Mouse (Mus musculus) stomach, embryonic 15.5 days (tissue): ENCODE data around the gene Cyb561d2. TPM values are rescaled to one million over a fixed set of nuclear protein-coding genes. Genes with fewer than 3 reads are reported as not detected.
"Not testable (repeated sequence)": the region's sequence is repeated elsewhere in the genome, so short reads cannot be mapped to it uniquely, and the experiment has no call there.

Source experiments
- ATAC-seq: fragments of 200-750 bp; cut with Nextera tagmentation; 2 replicates; pipeline ENCODE4 v1.8.0; 2017; ENCODE audit warnings: low read depth, moderate number of reproducible peaks, moderate TSS enrichment; ENCODE audit not compliant: insufficient read depth, low FRiP score
- H3K27ac ChIP-seq: fragments of 300-500 bp; sonication (generic); 2 replicates; pipeline ENCODE4 v1.5.1; 2015; ENCODE audit warnings: mild to moderate bottlenecking, inconsistent platforms
- H3K27me3 ChIP-seq: fragments of 300-500 bp; sonication (generic); replicated peaks from 2 replicates; pipeline ENCODE4 v1.6.1; 2015; ENCODE audit warnings: inconsistent platforms
- H3K36me3 ChIP-seq: fragments of 300-500 bp; sonication (generic); 2 replicates; pipeline ENCODE4 v1.6.1; 2015; ENCODE audit warnings: inconsistent platforms
- H3K4me1 ChIP-seq: fragments of 300-500 bp; sonication (generic); 2 replicates; pipeline ENCODE4 v1.6.1; 2015; ENCODE audit warnings: inconsistent platforms
- H3K4me2 ChIP-seq: fragments of 300-500 bp; sonication (generic); 2 replicates; pipeline ENCODE4 v1.6.1; 2015; ENCODE audit warnings: mild to moderate bottlenecking, inconsistent platforms
- H3K4me3 ChIP-seq: fragments of 300-500 bp; sonication (generic); replicated peaks from 2 replicates; pipeline ENCODE4 v1.5.1; 2015; ENCODE audit warnings: inconsistent platforms
- H3K9ac ChIP-seq: fragments of 300-500 bp; sonication (generic); 2 replicates; pipeline ENCODE4 v1.6.1; 2015; ENCODE audit warnings: inconsistent platforms
- H3K9me3 ChIP-seq: fragments of 300-500 bp; sonication (generic); 2 replicates; pipeline ENCODE4 v1.6.1; 2016; ENCODE audit warnings: inconsistent platforms
- WGBS: fragments of 180-500 bp; shearing (Covaris S2); methylation state at CpG from one replicate; pipeline ENCODE4 v1.1.7; 2015; 5-methylcytosine and 5-hydroxymethylcytosine counted together
- polyA plus RNA-seq: library from polyadenylated mRNA; unstranded; fragments of >200 nt; fragmentation: Nextera tagmentation; extraction: Ambion mirVana; gene quantifications from 2 replicates; pipeline ENCODE4 v1.2.1, GENCODE M21; 2015

Cyb561d2 gene
- polyA plus RNA-seq, 1 experiment from 2014 or later: 31.3 TPM

DNA sequence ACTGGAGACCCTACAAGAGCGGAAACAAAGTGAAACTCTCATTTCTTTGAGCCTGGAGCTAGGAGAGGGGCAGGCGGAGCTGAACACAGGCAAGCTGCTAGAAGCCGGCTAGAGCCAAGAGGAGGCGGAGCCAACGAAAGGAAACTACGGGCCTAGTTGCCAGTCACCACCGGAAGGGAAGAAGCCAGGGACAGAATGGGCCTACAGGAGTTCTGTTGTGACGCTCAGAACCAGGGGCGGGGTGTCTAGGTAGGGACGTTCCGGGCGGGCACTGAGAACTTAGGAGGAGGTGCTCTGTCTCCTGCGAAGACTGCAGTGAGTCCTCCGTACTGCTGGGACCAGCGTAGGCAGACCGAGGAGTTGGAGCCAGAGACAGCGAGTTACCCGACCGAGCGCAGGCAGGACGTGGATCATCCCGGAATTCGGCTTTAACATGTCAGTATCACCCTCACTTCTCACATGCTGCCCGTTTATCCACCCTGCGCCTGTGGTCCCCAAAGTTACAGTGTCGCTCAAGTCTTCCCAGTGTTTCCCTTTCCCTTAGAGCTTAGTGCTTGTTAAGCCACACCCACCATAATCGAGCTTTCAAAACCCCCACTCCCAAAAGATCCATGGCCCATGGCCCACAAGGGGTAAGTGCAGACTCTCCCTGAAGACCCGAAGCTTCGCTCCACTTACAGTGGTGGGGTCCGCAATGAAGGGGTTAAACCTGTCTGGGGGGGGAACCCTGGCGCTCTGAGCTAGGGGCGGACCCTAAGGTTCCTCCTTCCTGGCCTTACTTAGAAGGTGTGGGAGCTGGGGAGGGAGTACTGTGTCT, 38.7 kb upstream of the Cyb561d2 start, which contains the start of gene Hyal3:
TSS of gene Hyal3 (plus strand) at position 318 of the 817 bp plus-strand sequence.
- Histone ChIP-seq H3K36me3 (0 out of 2 replicates have a peak, but pooled peaks cover 3% of the 10 kb centered on the region), H3K4me2 (peak within 1 kb of the TSS; percentile 79), H3K27ac (peak within 1 kb of the TSS; percentile 94), H3K9ac (peak within 1 kb of the TSS; percentile 50), H3K27me3 (no peaks in the 10 kb centered on the region), H3K9me3 (no peaks in the 10 kb centered on the region), H3K4me3 (peak within 1 kb of the TSS; percentile 56), H3K4me1 (peaks cover 45% of the 10 kb centered on the region)
- WGBS: under 1% methylated on average over 32 of the region's 32 CpGs
- ATAC-seq: peak; percentile 72

DNA sequence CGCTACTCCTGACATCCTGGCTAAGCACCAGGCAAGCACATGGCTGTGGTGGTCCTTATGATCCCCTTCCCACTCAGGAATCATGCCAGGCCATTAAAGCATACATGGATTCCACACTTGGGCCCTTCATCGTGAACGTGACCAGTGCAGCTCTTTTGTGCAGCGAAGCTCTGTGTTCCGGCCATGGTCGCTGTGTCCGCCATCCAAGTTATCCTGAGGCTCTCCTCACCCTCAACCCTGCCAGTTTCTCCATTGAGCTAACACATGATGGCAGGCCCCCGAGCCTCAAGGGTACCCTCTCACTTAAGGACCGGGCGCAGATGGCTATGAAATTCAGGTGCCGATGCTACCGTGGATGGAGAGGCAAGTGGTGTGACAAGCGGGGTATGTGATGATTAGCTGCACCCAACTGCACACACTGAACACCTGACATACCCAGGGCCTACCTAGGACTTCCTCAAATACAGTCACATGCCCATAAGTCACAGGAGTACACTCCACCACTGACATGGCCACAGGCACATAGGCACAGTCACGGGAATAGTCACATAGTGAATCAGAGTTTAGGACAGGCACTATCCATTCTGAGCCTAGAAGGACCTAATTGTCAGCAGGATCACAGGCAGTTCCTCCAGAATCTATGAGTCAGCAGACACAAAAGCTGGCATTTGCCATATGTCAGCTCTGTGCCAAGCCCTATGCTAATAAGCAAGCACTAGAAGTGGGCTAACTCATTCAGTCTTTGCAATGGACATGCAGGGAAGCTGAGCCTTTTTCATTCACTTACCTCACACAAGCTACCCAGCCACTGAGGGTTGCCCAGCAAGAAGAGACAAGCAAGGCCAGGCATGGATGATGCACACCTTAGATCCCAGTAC, 37.3 kb upstream of the Cyb561d2 start:
- H3K27ac ChIP-seq: peak overlapping the region; percentile 94
- ATAC-seq: no peak
- peaks cover 46% of the 10 kb centered on the region for H3K4me1 ChIP-seq
- 0 out of 2 replicates have a peak overlapping the region, but pooled peaks have one; percentile 79 for H3K4me2 ChIP-seq
- WGBS: 93% methylated on average over 14 of the region's 14 CpGs
- H3K9me3 ChIP-seq: no peaks in the 10 kb centered on the region
- H3K9ac ChIP-seq: 0 out of 2 replicates have a peak overlapping the region, but pooled peaks have one; percentile 2
- no peaks in the 10 kb centered on the region for H3K27me3 ChIP-seq
- no peak overlapping the region for H3K4me3 ChIP-seq
- 0 out of 2 replicates have a peak, but pooled peaks cover 3% of the 10 kb centered on the region for H3K36me3 ChIP-seq

DNA sequence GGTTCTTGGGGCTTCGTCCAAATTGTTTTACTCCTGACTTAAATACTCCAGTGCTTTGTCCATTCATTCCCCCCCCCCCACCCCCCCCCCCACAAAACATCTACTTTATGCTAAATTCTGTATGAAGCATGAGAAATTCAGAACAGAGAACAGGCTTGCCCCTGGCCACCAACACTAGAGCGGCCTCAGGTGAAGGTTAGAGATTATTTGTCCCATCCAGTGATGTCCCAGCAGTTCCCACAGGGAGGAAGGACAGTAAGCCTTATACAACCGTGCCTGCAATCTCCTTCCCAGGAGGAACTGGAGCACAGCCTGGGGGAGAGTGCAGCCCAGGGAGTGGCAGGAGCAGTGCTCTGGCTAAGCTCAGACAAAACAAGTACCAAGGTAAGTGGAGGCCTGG, 36.6 kb upstream of the Cyb561d2 start, which contains the start of gene Naa80:
TSS of gene Naa80 (plus strand) at position 301 of the 400 bp plus-strand sequence.
- peaks cover 46% of the 10 kb centered on the region for H3K4me1 ChIP-seq
- H3K4me2 ChIP-seq: peak within 1 kb of the TSS; percentile 79; the same call in 1 of the 2 replicates
- H3K4me3 ChIP-seq: no peak within 1 kb of the TSS
- peaks cover 6% of the 10 kb centered on the region; the same call in 1 of the 2 replicates for H3K36me3 ChIP-seq
- H3K9me3 ChIP-seq: no peaks in the 10 kb centered on the region
- no peak for ATAC-seq
- H3K27ac ChIP-seq: peak within 1 kb of the TSS; percentile 94
- H3K9ac ChIP-seq: no peak within 1 kb of the TSS
- WGBS: 75% methylated on average over 3 of the region's 3 CpGs
- no peaks in the 10 kb centered on the region for H3K27me3 ChIP-seq

DNA sequence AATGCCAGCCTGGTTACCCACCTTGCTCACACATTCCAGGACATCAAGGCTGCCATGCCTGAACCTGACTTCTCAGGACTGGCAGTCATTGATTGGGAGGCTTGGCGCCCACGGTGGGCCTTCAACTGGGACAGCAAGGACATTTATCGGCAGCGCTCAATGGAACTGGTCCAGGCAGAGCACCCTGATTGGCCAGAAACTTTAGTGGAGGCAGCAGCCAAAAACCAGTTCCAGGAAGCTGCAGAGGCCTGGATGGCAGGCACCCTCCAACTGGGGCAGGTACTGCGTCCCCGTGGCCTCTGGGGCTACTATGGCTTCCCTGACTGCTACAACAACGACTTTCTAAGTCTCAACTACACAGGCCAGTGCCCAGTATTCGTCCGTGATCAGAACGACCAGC, 35.9 kb upstream of the Cyb561d2 start:
- peak overlapping the region; percentile 74; the same call in 1 of the 2 replicates for H3K4me2 ChIP-seq
- WGBS: 86% methylated on average over 10 of the region's 10 CpGs
- no peak overlapping the region for H3K9ac ChIP-seq
- H3K27ac ChIP-seq: no peak overlapping the region
- H3K27me3 ChIP-seq: no peaks in the 10 kb centered on the region
- peaks cover 46% of the 10 kb centered on the region for H3K4me1 ChIP-seq
- peaks cover 11% of the 10 kb centered on the region; the same call in 1 of the 2 replicates for H3K36me3 ChIP-seq
- no peak for ATAC-seq
- no peak overlapping the region for H3K4me3 ChIP-seq
- H3K9me3 ChIP-seq: no peaks in the 10 kb centered on the region

DNA sequence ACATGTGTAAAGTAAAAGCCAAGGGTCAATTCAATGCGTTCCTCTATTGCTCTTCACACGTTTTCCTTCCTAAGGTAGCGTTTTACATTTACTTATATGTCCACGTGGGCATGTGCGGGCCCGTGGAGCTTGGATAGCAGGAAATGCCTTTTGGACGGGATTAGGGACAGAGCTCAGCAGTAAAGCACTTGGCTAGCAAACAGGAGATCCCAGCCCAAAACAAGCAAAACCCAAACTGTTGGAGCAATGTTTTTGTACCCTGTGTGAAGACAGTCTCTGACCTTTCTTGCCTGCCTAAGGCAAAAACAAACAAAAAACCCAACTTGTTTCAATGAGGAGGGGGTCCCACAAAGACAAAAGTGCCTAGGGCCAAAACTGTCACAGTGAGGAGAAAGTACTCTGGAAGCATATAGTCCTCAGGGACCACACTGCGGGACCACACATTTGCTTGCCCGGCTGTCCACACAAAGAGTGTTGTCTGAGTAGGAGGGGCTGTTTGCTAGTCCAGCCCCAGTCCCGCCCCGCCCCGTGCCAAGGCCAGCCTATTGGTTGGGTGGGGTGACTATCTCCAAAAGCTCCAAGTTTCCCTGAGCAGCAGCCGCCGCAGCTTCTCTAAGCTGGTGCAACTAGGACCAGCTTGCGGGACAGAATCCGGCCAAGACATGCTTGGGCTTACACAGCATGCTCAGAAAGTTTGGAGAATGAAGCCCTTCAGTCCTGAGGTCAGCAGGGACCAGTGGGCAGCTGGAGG, 34.5 kb upstream of the Cyb561d2 start, which contains the start of gene Hyal1:
TSS of gene Hyal1 (plus strand) at position 571 of the 751 bp plus-strand sequence.
- peaks cover 20% of the 10 kb centered on the region for H3K36me3 ChIP-seq
- peak within 1 kb of the TSS; percentile 89 for H3K27ac ChIP-seq
- H3K9ac ChIP-seq: peak within 1 kb of the TSS; percentile 31; the same call in 1 of the 2 replicates
- H3K4me2 ChIP-seq: peak within 1 kb of the TSS; percentile 74
- ATAC-seq: peak; percentile 67
- 14% methylated on average over 16 of the region's 16 CpGs for WGBS
- H3K9me3 ChIP-seq: no peaks in the 10 kb centered on the region
- peaks cover 44% of the 10 kb centered on the region for H3K4me1 ChIP-seq
- H3K4me3 ChIP-seq: peak within 1 kb of the TSS; percentile 41
- no peaks in the 10 kb centered on the region for H3K27me3 ChIP-seq

DNA sequence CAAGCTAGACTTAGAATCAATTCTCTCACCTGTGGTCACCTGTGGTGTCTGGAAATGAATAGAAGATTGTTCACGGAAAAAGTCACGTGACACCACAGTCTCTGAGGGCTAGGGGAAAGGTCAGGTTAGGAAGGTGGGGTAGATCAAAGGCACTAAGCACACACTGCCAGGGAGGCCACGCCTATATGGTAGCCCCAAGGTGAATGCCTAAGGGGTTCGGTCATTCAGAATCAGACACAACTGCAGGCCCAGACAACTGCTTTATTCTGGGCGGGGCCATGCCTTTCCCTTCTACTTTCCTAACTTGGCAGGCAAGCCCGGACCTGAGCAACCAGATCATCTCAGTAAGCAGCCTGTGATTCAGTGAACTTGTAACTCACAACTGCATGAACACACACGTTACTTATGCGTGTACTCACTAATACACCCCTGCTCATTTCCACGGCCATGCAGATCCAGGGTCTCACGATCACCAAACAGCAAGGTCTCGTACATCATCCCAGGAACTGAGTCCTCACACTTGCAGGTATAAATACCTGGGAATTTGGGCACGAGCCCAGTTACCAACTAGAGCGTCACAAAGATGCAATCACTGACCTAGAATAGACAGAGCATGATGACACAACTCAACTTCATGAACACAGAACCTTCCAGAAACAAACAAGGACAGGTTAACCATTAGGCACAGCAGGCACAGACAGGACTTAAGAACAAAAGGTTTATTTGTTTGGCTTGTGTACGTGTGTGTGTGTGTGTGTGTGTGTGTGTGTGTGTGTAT, 33.8 kb upstream of the Cyb561d2 start:
- peaks cover 22% of the 10 kb centered on the region for H3K36me3 ChIP-seq
- WGBS: 60% methylated on average over 14 of the region's 14 CpGs
- H3K4me3 ChIP-seq: no peak overlapping the region
- peak; percentile 55 for ATAC-seq
- no peaks in the 10 kb centered on the region for H3K27me3 ChIP-seq
- no peak overlapping the region for H3K9ac ChIP-seq
- peak overlapping the region; percentile 89 for H3K27ac ChIP-seq
- H3K9me3 ChIP-seq: no peaks in the 10 kb centered on the region
- H3K4me2 ChIP-seq: peak overlapping the region; percentile 74
- H3K4me1 ChIP-seq: peaks cover 49% of the 10 kb centered on the region

GRCm38 (mm10) chr9:107573774-107574173, 31.8 kb upstream of the Cyb561d2 start:
- H3K27me3 ChIP-seq, H3K4me3 ChIP-seq, H3K27ac ChIP-seq, H3K9me3 ChIP-seq, H3K9ac ChIP-seq, H3K4me2 ChIP-seq, ATAC-seq: not testable (repeated sequence)
- Histone ChIP-seq H3K4me1 (peaks cover 47% of the 10 kb centered on the region), H3K36me3 (peaks cover 22% of the 10 kb centered on the region)
- WGBS: 81% methylated on average over 6 of the region's 6 CpGs

GRCm38 (mm10) chr9:107572327-107572662, 30.3 kb upstream of the Cyb561d2 start:
- no peaks in the 10 kb centered on the region for H3K9me3 ChIP-seq
- no peaks in the 10 kb centered on the region for H3K27me3 ChIP-seq
- peaks cover 54% of the 10 kb centered on the region for H3K4me1 ChIP-seq
- H3K36me3 ChIP-seq: peaks cover 22% of the 10 kb centered on the region
- WGBS: 92% methylated on average over 2 of the region's 2 CpGs
- no peak overlapping the region for H3K4me2 ChIP-seq
- no peak for ATAC-seq
- H3K27ac ChIP-seq: no peak overlapping the region
- no peak overlapping the region for H3K9ac ChIP-seq
- no peak overlapping the region for H3K4me3 ChIP-seq

DNA sequence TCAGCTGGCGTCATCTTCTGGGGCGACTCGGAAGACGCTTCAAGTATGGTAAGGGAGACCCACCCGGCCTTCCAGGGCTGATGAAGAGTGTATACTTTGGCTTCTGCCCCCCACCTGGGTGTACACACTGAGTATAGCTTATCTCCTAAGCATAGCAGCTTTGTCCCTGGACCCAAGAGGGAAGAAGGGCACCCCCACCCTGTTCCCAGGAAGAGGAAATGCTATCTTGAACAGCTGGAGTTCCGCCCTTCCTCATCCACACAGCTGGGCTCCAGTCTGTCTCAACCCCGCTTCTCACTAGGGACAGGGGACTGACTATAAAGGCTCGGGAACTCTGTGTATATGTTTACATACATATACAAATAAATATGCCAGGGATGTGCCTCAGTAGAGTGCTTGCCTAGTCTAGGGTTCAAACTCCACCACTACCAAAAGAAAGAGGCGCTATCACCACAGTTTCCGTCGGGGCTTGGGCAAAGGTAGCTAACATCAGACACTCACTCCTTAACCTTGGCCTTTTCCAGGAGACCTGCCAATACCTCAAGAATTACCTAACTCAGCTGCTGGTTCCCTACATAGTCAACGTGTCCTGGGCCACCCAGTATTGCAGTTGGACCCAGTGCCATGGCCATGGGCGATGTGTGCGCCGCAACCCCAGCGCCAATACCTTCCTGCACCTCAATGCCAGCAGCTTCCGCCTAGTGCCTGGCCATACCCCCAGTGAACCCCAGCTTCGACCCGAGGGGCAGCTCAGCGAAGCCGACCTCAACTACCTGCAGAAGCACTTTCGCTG, 29.7 kb upstream of the Cyb561d2 start:
- peak overlapping the region; percentile 33 for H3K27ac ChIP-seq
- H3K4me1 ChIP-seq: peaks cover 54% of the 10 kb centered on the region
- H3K9ac ChIP-seq: no peak overlapping the region
- no peaks in the 10 kb centered on the region for H3K9me3 ChIP-seq
- H3K27me3 ChIP-seq: no peaks in the 10 kb centered on the region
- H3K4me2 ChIP-seq: peak overlapping the region; percentile 74
- no peak for ATAC-seq
- peaks cover 22% of the 10 kb centered on the region for H3K36me3 ChIP-seq
- 85% methylated on average over 22 of the region's 22 CpGs for WGBS
- peak overlapping the region; percentile 85; the same call in 1 of the 2 replicates for H3K4me3 ChIP-seq

DNA sequence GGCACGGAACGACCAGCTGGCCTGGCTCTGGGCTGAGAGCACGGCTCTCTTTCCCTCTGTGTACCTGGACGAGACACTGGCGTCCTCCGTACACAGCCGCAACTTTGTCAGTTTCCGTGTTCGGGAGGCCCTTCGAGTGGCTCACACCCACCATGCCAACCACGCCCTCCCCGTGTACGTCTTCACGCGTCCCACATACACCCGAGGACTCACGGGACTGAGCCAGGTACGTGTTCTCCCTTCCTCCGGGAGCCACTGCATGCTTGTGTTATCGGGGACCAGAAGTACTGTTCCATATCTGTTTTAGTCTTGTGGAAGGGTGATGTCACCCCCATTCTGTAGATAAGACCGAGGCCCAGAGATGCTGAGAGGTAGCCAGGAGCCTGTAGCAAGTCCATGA, 28.9 kb upstream of the Cyb561d2 start:
- peak overlapping the region; percentile 78; the same call in 1 of the 2 replicates for H3K9ac ChIP-seq
- 0 out of 2 replicates have a peak, but pooled peaks have one; percentile 5 for ATAC-seq
- H3K4me2 ChIP-seq: peak overlapping the region; percentile 74
- H3K9me3 ChIP-seq: no peaks in the 10 kb centered on the region
- no peaks in the 10 kb centered on the region for H3K27me3 ChIP-seq
- WGBS: 69% methylated on average over 21 of the region's 21 CpGs
- peaks cover 22% of the 10 kb centered on the region for H3K36me3 ChIP-seq
- peak overlapping the region; percentile 85 for H3K4me3 ChIP-seq
- peaks cover 52% of the 10 kb centered on the region for H3K4me1 ChIP-seq
- H3K27ac ChIP-seq: peak overlapping the region; percentile 33
